Mouse (Mus musculus) retina, postnatal 7 days (tissue): Measurements from ENCODE around the gene Dennd2d.
A peak's percentile ranks its signal among the peaks of the same experiment; 100 is the strongest.

ENCODE experiments used
- DNase-seq: peaks from one replicate; pipeline ENCODE4 v3.0.0-alpha.2; 2012; ENCODE audit warnings: low read depth, low spot score

Gene Dennd2d

GRCm38 (mm10) chr3:106482281-106483081 lies at the start of gene Dennd2d:
Dennd2d (plus strand) TSS chr3:106482405.
- no peak for DNase-seq

GRCm38 (mm10) chr3:106448571-106448970 lies 33.6 kb upstream of the Dennd2d start:
- peak; percentile 41 for DNase-seq

- DNase-seq = no peak
These were observed 33.2 kb upstream of the Dennd2d start for GRCm38 (mm10) chr3:106448995-106449394.

GRCm38 (mm10) chr3:106449567-106449966 lies 32.6 kb upstream of the Dennd2d start:
- DNase-seq = no peak

DNA sequence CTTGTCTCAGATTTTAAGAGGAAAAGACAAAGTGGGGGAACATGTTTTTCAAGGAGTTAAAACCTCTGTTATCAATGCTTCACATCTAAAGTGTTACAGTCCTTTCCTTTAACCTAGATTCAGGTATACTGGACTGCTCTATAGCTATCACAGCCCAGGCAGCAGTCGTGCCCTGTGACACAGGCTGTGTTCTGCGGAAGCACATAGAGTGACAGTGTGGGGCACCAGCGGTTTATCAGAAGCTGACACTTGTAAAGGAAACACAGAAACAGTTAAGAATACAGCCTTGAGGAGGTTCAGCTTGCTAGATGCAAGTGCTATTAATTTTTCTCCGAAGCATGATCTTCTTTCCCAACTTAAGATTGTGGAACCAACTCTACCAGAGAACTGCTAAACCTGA lies 29.6 kb upstream of the Dennd2d start:
- no peak for DNase-seq

DNA sequence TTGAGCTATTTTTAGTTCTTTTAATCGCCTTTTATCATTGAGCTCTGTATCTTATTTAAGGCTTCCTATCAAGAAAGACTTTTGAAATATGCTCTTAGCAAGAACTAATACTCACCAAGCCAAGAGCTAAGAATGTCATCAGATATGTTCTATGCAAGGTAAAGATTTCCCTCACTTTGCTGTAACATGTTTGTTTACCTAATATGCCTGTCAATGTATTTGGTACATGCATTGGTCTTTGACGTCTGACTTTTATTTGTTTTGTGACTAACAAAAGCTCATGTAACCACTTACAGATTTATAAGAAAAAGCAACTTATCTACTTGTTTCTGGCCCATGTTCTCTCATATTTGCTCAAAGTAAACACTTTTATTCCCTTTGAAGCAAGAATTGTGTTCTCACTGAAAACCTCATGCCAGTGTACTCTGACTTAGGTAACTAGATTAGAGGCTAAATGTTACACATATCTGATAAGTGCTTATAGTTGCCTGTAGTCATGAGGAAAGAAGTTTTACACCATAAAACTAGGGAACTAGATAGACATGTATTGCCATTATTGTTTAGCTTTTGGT lies 24.8 kb upstream of the Dennd2d start:
- DNase-seq = no peak

DNA sequence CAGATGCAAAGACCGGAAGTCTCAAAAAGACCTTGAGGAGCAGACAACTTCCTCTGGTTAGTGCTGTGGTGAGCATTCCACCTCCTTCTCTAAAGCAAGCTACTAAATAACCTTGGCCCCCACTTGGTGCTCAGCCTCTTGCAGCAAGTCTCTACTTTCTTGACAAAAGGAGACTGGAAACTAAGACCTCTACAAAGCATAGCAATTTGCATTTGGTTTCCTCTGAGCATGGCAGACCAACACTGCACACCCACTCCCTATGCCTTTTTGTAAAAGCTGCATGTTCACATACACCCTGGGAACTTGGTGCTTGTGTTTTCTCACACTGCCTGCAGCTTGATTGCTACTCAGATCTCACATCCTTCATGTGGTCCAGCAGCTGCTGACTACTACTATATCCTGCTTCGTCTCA lies 20.1 kb upstream of the Dennd2d start:
- no peak for DNase-seq

GRCm38 (mm10) chr3:106462493-106462892 lies 19.7 kb upstream of the Dennd2d start:
- DNase-seq = no peak

- DNase-seq = no peak
These were observed 17.5 kb upstream of the Dennd2d start for GRCm38 (mm10) chr3:106464750-106465149.

GRCm38 (mm10) chr3:106474210-106474609 lies 8.0 kb upstream of the Dennd2d start:
- DNase-seq = no peak

DNA sequence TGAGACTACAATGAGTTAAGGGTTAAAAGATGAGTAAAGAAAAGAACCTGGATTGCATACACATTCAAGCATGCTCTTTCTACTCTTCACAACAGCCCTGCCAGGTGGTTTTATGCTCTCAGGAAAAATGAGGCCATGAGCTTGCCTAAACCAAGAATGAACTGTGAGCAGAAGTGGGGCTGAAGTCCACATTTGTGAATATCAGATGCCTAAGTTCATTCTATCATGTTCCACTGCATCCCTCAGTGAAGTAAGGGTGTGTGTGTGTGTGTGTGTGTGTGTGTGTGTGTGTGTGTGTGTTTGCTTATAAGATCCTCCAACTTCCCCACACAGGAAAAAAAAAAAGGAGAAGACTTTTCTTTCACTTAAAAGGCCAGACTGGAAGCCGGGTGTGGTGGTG lies 5.3 kb upstream of the Dennd2d start:
- no peak for DNase-seq

DNA sequence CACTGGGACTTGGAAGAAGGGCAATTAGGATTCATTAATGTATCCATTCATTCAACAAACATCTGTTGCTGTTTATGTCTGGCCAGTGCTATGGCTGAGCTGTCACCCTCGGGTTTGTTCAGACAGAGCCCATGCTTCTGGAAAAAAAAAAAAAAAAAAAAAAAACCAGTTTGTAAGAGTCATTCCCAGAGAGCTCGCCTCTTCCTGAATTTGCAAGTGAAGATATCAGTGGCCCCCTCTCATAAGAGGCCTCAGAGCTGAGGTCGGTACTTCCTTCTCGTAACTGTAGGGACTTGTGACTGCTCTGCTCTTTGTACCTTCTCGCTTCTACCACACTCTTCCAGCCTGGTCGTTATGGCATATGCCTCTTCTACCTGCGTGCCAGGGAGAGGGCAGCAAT lies 1.1 kb downstream of the Dennd2d start:
- no peak for DNase-seq

DNA sequence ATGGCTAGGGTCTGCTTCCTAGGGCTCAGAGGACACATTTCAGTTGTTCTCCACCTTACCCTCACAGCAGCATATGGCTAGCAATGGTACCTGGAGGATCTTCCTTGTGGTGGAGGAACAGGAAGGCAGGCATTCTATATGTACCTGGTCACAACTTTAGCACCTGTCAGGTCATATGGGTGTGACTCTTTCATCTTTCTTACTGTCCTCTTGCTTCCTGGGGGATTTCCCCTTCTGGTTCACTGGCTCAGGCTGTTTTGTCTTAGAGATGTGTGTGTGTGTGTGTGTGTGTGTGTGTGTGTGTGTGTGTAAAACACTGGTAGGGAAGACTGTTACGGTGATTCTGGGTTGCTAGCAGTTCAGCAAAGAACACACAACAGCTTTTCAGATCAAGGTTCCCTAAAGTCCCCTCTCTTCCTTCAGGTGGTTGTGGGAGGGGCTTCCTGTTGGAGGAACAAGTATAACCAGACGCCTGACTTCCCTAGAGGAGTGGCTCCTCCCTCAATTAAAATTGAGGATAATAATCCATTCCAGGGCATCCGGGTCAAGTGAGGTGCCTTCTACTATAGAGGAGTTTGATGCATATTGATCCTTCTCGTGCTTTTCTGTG lies 1.7 kb downstream of the Dennd2d start:
- DNase-seq = no peak

GRCm38 (mm10) chr3:106484861-106485260 lies 2.7 kb downstream of the Dennd2d start:
- DNase-seq = no peak

DNA sequence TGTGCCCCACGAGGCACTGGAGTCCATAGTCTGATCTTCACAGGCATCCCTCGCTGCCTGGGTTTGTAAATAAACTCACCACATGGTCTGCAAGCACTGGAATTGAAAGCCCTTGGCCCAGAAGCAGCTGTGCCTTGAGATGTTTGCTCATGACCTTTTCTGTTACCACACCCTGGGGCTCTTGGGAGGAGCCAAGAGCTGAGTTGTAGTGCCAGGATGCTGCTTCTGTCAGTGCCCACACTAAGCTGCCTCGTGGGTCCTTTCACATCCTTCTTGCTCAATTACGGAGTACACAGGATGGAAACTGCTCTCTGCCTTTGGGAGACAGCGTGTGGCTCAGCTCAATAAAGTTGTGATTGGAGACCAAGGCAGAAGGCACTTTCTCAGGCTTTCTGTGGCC lies 3.6 kb downstream of the Dennd2d start:
- no peak for DNase-seq

DNA sequence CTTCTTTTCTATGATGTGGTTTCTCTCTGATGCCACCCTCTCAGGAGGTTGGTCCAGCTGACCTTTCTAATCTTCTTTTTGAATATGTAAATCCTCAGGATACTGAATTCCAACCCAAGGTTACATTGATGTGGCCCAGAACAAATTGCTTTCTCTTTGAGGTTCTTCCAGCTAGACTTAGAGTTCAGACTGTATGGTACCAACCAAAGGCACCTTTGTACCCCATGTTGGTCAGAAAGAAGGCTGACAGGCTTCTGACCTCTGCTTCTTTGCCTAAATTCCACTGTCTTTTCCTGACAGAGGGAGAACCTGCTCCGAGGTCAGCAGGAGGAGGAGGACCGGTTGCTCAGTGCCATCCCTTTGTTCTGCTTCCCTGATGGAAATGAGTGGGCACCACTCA lies 5.3 kb downstream of the Dennd2d start:
- DNase-seq = no peak

DNA sequence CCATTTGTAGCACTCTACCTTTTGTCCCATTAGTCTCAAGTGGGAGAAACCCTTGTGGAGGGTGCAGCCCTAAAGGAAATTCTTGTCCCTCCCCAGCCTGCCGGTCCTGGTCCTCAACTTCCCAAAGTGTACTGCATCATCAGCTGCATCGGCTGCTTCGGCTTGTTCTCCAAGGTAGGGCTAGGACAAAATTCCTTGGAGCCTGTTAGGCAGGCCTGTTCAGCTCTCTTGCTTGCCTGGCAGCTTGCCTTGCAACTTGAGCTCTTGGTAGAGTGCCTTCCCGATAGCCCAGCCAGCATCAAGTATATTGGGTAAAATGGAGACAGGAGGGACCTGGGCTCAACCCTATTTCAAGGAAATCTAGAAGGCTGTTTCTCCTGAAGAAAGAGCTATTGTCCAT lies 8.0 kb downstream of the Dennd2d start:
- DNase-seq = no peak

DNA sequence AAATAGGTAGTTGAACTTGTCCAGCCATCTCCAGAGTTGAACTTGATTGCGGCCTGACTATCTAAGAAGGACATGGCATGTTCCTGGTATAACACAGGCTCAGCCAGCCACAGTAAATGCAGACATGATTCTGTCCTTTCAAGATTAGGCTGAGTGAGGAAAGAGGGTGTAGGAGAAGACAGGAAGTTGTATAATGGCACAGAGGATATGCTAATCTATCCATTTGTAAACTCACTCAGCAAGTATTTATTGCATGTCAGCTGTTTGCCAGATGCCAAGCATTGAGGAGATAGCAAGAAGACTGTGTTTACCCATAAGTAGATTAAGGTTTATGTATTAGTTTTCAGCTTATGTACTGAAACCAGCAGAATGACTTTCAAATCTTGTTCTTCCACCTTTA lies 10.5 kb downstream of the Dennd2d start:
- DNase-seq = no peak

GRCm38 (mm10) chr3:106493202-106493601 lies 11.0 kb downstream of the Dennd2d start:
- no peak for DNase-seq

DNA sequence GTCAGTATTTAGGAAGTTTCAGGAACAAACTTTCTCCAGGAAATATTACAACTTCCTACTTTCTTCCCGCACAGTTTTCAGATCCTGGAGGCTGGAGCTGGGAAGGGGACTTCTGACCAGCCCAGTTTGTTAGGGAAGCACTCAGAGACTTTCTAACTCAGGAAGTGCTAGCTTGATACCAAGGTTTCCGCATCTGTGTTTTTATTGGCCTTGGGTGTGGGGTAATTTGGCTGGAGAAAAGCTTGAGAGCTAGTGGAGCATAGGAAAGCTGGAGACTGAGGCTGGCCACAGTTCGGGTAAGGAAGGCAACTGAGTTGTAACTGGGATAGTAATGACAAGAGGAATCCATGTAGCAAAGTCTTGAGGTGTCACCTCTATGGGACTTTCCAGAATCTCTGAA lies 11.7 kb downstream of the Dennd2d start:
- DNase-seq = no peak

DNA sequence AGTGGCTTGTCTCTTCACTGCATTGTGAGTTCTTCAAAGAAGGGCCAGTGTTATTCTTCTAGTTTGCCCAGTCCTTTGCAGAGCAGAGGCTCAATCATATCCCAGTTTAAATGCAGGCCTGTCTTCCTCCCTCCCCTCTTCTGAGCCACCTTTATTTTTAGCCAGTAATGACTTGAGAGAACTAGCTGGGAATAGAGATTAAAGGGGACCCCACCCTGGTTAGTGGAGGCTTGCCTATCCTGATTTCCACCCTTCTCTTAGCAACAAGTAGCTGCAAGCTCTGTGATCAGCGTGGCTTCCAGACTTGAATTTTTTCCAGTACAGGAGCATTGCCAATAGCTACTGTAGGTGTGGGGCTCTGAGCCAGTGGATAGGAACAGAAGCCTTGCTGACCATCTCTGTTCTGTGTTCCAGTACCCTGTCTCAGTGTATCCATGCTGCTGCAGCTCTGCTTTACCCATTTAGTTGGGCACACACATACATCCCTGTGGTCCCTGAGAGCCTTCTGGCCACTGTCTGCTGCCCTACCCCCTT lies 12.3 kb downstream of the Dennd2d start:
- no peak for DNase-seq

GRCm38 (mm10) chr3:106495346-106496044 lies 13.3 kb downstream of the Dennd2d start:
- DNase-seq = no peak
